Mouse (Mus musculus) heart, postnatal 0 days (tissue): ENCODE measurements around the gene Mgll. TPM values are rescaled to one million over a fixed set of nuclear protein-coding genes. Genes with fewer than 3 reads are reported as not detected.

Source experiments
- ATAC-seq: fragments of 200-750 bp; cut with Nextera tagmentation; 2 replicates; pipeline ENCODE4 v1.8.0; 2017; ENCODE audit warnings: low read depth, moderate number of reproducible peaks, moderate library complexity; ENCODE audit not compliant: insufficient read depth
- DNase-seq: peaks from one replicate; pipeline ENCODE4 v3.0.0-alpha.2; 2016; ENCODE audit warnings: low spot score
- H3K27ac ChIP-seq: fragments of 300-500 bp; sonication (generic); 2 replicates; pipeline ENCODE4 v1.5.1; 2014; ENCODE audit warnings: low read depth, mild to moderate bottlenecking
- H3K27me3 ChIP-seq: fragments of 300-500 bp; sonication (generic); 2 replicates; pipeline ENCODE4 v1.6.1; 2014; ENCODE audit warnings: low read length, mixed read lengths; ENCODE audit not compliant: control insufficient read depth, insufficient read depth
- H3K36me3 ChIP-seq: fragments of 300-500 bp; sonication (generic); replicated peaks from 2 replicates; pipeline ENCODE4 v1.6.1; 2014; ENCODE audit warnings: low read length, mixed read lengths; ENCODE audit not compliant: control insufficient read depth, insufficient read depth
- H3K4me1 ChIP-seq: fragments of 300-500 bp; sonication (generic); 2 replicates; pipeline ENCODE4 v1.6.1; 2014; ENCODE audit warnings: antibody characterized with exemption; ENCODE audit not compliant: control insufficient read depth, insufficient read depth
- H3K4me2 ChIP-seq: fragments of 300-500 bp; sonication (generic); 2 replicates; pipeline ENCODE4 v1.6.1; 2014; ENCODE audit warnings: low read depth, mild to moderate bottlenecking, low read length, moderate library complexity
- H3K4me3 ChIP-seq: fragments of 300-500 bp; sonication (generic); 2 replicates; pipeline ENCODE4 v1.5.1; 2014; ENCODE audit warnings: low read depth, low read length
- H3K9ac ChIP-seq: fragments of 300-500 bp; sonication (generic); replicated peaks from 2 replicates; pipeline ENCODE4 v1.6.1; 2014; ENCODE audit warnings: low read depth, low read length, mixed read lengths
- H3K9me3 ChIP-seq: fragments of 300-500 bp; sonication (generic); replicated peaks from 2 replicates; pipeline ENCODE4 v1.6.1; 2016; ENCODE audit warnings: low read length; ENCODE audit not compliant: control insufficient read depth
- CTCF ChIP-seq: IDR thresholded peaks from 2 replicates; pipeline ENCODE4 v1.5.1; 2016; ENCODE audit warnings: antibody characterized with exemption, control low read depth, low read depth
- EP300 ChIP-seq: IDR thresholded peaks from 2 replicates; pipeline ENCODE4 v1.6.1; 2016; ENCODE audit warnings: antibody characterized with exemption, low read depth
- WGBS: fragments of 180-500 bp; shearing (Covaris S2); extraction: QIAGEN DNeasy Blood & Tissue Kit; methylation state at CpG from one replicate; pipeline ENCODE4 v1.1.7; 2014; 5-methylcytosine and 5-hydroxymethylcytosine counted together
- polyA plus RNA-seq: library from polyadenylated mRNA; unstranded; fragments of >200 nt; fragmentation: Nextera tagmentation; extraction: Ambion mirVana; gene quantifications from 2 replicates; pipeline ENCODE4 v1.2.1, GENCODE M21; 2015
- total RNA-seq: library from RNA; depleted of rRNA; stranded (reverse); fragments of >200 nt; gene quantifications from 2 replicates; pipeline ENCODE4 v1.2.3, GENCODE M21; 2014; ENCODE audit warnings: low replicate concordance

The Mgll gene
- total and polyA plus RNA-seq, 2 experiments from 2014 or later = 134 to 147 TPM

DNA sequence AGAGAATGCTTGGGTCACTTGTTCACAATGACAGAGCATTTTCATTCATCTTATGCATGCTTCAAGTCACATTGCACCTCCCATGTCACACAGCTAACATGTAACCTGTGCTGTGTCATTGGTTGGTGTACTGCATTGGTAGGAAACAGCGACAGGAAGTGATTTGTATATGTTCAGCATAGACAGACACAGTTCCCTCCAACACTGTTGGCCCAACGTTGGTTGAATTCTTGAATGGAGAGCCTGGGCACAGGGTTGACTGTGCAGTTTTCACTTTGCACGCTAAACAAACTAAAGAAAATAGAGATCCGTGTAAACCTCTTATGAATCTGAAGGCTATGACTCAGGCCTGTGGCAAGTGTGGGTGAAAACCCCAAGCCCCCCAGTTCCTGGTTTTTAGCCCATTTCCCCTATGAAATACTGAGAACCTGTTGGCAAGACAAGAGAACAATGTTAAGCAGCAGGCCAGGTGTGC is 10.0 kb upstream of the Mgll start:
- peaks cover 6% of the 10 kb centered on the region; the same call in 1 of the 2 replicates for H3K4me1 ChIP-seq
- H3K36me3 ChIP-seq = no peaks in the 10 kb centered on the region
- no peak overlapping the region for H3K4me3 ChIP-seq
- no peak overlapping the region for H3K9ac ChIP-seq
- H3K27me3 ChIP-seq = no peaks in the 10 kb centered on the region
- no peaks in the 10 kb centered on the region for H3K9me3 ChIP-seq
- ATAC-seq (no peak), DNase-seq (no peak)
- TF ChIP-seq CTCF = no peak
- TF ChIP-seq EP300 = no peak
- no peak overlapping the region for H3K4me2 ChIP-seq
- 77% methylated on average over 4 of the region's 4 CpGs for WGBS
- H3K27ac ChIP-seq = no peak overlapping the region

DNA sequence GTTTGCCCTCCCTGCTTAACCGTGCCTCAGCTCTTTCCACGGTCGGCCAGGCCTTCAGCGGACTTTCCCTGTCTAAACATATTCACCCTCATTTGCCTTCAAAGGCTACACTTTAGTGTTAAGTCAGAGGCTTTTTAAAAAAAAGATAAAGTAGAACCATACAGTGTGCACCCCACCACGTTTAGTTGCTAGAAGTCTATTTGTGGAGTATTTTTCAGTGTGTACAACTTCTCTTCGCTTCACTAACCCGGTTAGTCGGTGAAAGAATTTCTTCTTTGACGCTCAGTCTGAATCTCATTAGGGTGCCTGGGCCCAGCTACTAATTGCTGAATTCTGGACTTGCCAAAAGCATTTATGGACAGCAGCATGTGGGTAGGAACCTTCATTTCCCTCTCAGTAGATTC is 8.8 kb upstream of the Mgll start:
- DNase-seq = no peak
- no peak overlapping the region for H3K4me2 ChIP-seq
- no peaks in the 10 kb centered on the region for H3K27me3 ChIP-seq
- no peaks in the 10 kb centered on the region for H3K36me3 ChIP-seq
- no peak overlapping the region for H3K4me3 ChIP-seq
- H3K9me3 ChIP-seq = no peaks in the 10 kb centered on the region
- no peak overlapping the region for H3K9ac ChIP-seq
- no peak for TF ChIP-seq CTCF
- no peak for TF ChIP-seq EP300
- no peak for ATAC-seq
- 78% methylated on average over 9 of the region's 9 CpGs for WGBS
- peaks cover 6% of the 10 kb centered on the region; the same call in 1 of the 2 replicates for H3K4me1 ChIP-seq
- H3K27ac ChIP-seq = peak overlapping the region; percentile 56

DNA sequence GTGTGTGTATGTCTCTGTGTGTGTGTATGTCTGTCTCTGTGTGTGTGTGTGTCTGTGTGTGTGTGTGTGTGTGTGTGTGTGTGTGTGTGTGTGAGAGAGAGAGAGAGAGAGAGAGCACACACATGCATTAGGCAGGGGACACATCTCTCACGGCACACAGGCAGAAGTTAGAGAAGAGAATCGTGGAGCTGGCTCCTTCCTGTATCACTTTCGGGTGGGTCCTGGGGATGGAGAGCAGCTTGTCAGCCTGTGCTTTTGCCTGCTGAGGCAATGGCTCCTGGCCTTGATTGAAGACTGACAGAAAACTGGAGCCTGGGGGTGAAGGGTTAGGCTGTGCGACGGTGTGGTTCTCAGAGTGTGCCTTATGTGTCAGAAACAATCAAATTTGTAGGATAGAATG is 8.2 kb upstream of the Mgll start:
- Histone ChIP-seq H3K36me3 (no peaks in the 10 kb centered on the region), H3K9ac (no peak overlapping the region), H3K4me3 (no peak overlapping the region), H3K27me3 (no peaks in the 10 kb centered on the region), H3K4me2 (no peak overlapping the region), H3K27ac (peak overlapping the region; percentile 56), H3K9me3 (no peaks in the 10 kb centered on the region), H3K4me1 (peaks cover 6% of the 10 kb centered on the region; the same call in 1 of the 2 replicates)
- ATAC-seq (no peak), DNase-seq (no peak)
- TF ChIP-seq EP300 (no peak), CTCF (no peak)
- whole genome bisulfite sequencing = 61% methylated on average over 5 of the region's 5 CpGs

DNA sequence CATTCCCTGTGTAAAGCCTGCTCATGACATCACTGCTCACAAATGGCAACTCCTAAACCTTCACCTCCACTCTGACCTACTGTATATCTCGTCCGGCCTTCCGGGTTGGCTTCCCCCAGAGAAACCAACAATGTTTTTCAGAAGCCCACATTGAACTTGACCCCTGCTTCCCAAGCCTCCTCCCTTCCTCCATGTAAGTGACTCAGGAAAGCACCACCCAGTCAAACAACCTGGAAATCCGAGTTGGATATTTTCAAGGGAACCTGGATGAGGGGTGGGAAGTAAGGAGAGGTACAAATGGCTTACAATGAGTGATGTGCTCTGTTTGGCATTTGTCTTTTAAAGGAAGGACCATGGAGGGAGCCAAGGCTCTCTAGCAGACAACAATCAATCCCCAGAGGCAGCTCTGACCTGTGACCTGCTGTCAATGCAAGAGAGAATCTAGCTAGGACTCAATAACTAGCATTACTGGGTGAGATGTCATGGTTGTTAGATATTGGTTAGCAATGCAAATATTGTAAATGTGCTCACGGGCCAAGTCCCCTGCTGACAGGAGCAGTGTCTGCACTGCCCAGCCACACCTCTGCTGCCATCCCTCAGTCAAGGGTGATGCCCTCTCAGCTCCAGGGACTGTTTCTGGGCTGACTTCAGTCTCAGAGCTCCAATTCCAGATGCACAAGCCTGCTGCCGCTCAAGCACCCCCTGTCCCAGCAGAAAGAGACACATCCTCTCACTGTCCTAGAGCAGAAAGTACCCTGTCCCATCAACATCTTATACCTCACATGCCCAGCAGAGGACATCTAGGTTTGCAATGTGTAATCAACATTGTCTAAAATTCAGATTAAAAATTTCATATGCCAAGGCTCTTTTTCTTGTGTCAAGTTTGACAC is 6.8 kb upstream of the Mgll start:
- peak; percentile 87 for TF ChIP-seq EP300
- peak; percentile 2; the same call in 1 of the 2 replicates for TF ChIP-seq CTCF
- H3K36me3 ChIP-seq = no peaks in the 10 kb centered on the region
- H3K27ac ChIP-seq = peak overlapping the region; percentile 74
- no peak overlapping the region for H3K4me2 ChIP-seq
- H3K27me3 ChIP-seq = no peaks in the 10 kb centered on the region
- peaks cover 6% of the 10 kb centered on the region; the same call in 1 of the 2 replicates for H3K4me1 ChIP-seq
- H3K9ac ChIP-seq = no peak overlapping the region
- ATAC-seq (peak; percentile 81), DNase-seq (peak; percentile 62)
- no peak overlapping the region for H3K4me3 ChIP-seq
- no peaks in the 10 kb centered on the region for H3K9me3 ChIP-seq
- WGBS = 57% methylated on average over 6 of the region's 6 CpGs

DNA sequence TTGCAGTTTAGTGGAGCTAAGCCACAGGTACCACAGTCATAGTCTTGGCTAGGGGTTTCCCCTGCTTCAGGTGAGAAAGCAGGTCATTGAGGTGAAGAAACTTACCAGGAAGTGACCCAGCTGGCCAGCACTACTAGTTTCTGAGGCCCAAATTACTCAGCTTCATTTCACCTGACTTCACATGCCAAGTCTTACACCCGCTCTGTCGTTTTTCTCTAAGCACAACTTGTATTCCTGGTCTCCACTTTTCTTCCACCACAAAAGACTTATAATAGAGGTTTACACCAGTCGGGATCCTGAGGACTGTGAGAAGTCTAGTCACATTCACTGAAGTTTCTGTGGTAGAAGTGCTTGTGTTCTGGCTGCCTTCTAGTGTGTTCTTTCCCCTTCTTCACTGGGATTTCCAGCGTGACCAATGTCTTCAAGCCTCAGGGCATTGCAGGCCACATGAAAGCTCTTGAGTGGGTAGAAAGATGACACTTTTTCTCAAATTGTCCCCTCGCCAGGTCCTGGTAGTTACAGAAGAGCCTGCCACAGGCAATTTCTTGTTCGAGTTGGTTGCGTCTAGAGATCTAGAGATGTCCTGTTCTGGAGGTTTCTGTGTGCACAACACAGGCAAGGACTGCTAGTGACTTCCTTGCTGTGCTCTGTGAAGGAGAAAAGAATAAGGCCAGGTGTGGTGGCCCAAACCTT is 6.0 kb upstream of the Mgll start:
- Histone ChIP-seq H3K4me1 (peaks cover 6% of the 10 kb centered on the region; the same call in 1 of the 2 replicates), H3K27me3 (no peaks in the 10 kb centered on the region), H3K9me3 (no peaks in the 10 kb centered on the region), H3K27ac (peak overlapping the region; percentile 74), H3K9ac (no peak overlapping the region), H3K4me3 (no peak overlapping the region), H3K36me3 (no peaks in the 10 kb centered on the region), H3K4me2 (no peak overlapping the region)
- TF ChIP-seq EP300 = no peak
- no peak for TF ChIP-seq CTCF
- ATAC-seq (no peak), DNase-seq (no peak)
- WGBS = 85% methylated on average over 7 of the region's 7 CpGs
